Mouse (Mus musculus): ENCODE results near the gene Glipr1l1. TPM values are rescaled to one million over a fixed set of nuclear protein-coding genes. Genes with fewer than 3 reads are reported as not detected.
"Not testable (repeated sequence)": the region's sequence is repeated elsewhere in the genome, so short reads cannot be mapped to it uniquely, and the experiment has no call there.

Glipr1l1 gene
- polyA plus RNA-seq, 1 experiment, result not detected

DNA sequence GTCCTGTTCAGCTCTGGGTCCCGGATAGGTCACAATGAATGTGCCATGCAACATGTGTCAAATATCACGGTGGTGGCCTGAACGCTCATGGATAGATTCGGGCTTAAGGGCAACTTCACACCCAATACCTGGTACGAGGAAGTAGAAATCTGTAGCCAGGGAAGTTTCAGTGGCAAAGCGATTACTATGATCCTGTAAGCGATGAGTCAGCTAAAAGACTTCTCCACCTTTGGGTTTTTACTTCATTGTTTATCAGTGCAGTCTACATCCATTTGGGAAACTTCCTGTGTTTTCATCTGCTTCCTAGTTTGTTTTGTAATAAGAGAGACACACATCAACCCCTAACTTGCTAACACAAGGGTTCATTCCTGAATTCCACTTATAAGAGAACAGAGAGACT lies 50.4 kb downstream of the Glipr1l1 start:
- H3K4me1 ChIP-seq (ENCODE audit: control insufficient read depth, insufficient read depth, low read length), result no peaks in the 10 kb centered on the region
- TF ChIP-seq CTCF (IDR thresholded peaks at IDR 0.05; ENCODE audit: borderline replicate concordance, insufficient read depth, low read length) (no peak), POLR2A (IDR thresholded peaks at IDR 0.05; ENCODE audit: low read depth, low read length) (no peak)
- no peak overlapping the region for H3K4me3 ChIP-seq (ENCODE audit: insufficient read depth, low read length)
- no peak overlapping the region for H3K27ac ChIP-seq (ENCODE audit: insufficient read depth, low read length)

DNA sequence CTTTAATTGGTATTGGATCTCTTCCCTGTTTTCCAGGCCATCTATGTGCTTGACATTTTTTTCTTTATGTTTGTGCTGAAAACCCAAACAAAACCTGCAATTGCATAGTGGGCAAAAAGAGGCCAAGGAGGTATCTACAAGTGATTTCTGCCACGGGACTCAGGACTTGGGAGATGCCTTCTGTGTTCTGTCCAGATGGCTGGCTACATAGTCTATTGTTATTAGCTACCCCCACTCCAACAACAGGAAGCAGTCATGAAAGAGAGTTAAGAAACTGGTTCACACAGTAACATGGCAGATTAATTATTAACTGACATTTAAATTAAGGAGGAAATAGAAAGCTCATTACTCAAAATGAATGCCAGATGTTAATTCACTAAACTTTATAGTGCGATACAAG lies 65.1 kb downstream of the Glipr1l1 start:
- H3K4me3 ChIP-seq (ENCODE audit: insufficient read depth, low read length); H3K27ac ChIP-seq (ENCODE audit: insufficient read depth, low read length); H3K4me1 ChIP-seq (ENCODE audit: control insufficient read depth, insufficient read depth, low read length): not testable (repeated sequence)

DNA sequence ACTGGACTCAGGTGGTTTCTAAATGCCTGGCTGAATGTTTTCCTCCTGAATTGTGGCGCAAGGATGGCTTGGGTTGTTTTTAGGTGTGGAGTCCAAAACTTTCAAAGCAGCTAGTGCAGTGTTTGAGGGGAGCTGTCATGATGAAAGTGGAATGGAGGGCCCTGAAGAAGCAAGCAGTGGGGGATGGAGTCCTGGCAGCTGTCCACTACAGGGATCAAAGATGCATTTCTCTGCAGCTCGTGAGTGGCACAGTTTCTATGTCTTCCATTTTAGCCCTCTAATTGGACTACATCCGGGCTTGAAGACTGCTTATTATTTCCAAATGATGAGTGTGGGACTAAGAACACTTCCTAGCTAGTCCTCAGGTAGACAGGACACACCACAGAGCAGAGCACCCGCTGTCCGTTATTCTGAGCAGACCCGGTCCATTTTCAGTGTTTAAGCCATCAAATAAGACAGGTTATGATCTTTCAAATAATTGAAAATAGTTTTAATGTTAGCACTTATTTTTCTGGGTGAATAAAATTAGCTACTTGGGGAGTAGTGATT lies 67.8 kb downstream of the Glipr1l1 start:
- not testable (repeated sequence) for H3K4me1 ChIP-seq (ENCODE audit: control insufficient read depth, insufficient read depth, low read length); H3K4me3 ChIP-seq (ENCODE audit: insufficient read depth, low read length); H3K27ac ChIP-seq (ENCODE audit: insufficient read depth, low read length)

Other genes starting within 250 kb of the Glipr1l1 start
- 37.6 and 39.3 TPM in 2 replicates for gene Krr1, start 87.5 kb upstream of the Glipr1l1 start, polyA plus RNA-seq (2011; ENCODE audit: insufficient read length, low read depth, missing spikeins)
- gene Glipr1, start 57.6 kb upstream of the Glipr1l1 start, polyA plus RNA-seq (2011; ENCODE audit: insufficient read length, low read depth, missing spikeins), result 28.6 and 54.2 TPM in 2 replicates
- gene Glipr1l2, start 23.2 kb downstream of the Glipr1l1 start, polyA plus RNA-seq (2011; ENCODE audit: insufficient read length, low read depth, missing spikeins), result not detected in 2 replicates
- not detected in 2 replicates for gene Glipr1l3, start 100.1 kb downstream of the Glipr1l1 start, polyA plus RNA-seq (2011; ENCODE audit: insufficient read length, low read depth, missing spikeins)
- not detected in 2 replicates for gene Caps2, start 103.4 kb downstream of the Glipr1l1 start, polyA plus RNA-seq (2011; ENCODE audit: insufficient read length, low read depth, missing spikeins)
- 0.28 and 0.33 TPM in 2 replicates for gene Kcnc2, start 210.9 kb downstream of the Glipr1l1 start, polyA plus RNA-seq (2011; ENCODE audit: insufficient read length, low read depth, missing spikeins)

All from embryonic fibroblast, embryonic 13.5 days (primary cell).